Mouse (Mus musculus): ENCODE measurements around the gene H2al2a. TPM values are rescaled to one million over a fixed set of nuclear protein-coding genes. Genes with fewer than 3 reads are reported as not detected.

H2al2a gene
- polyA plus RNA-seq, 1 experiment from 2014 or later = not detected

Other genes with a start within 250 kb of the H2al2a start
- 9.4 and 10.0 TPM in 2 replicates for gene A930004D18Rik, start 40.8 kb upstream of the H2al2a start, polyA plus RNA-seq (2014; fragmentation: Nextera tagmentation; extraction: Ambion mirVana)
- 10.5 and 11.4 TPM in 2 replicates for gene Skida1, start 52.1 kb upstream of the H2al2a start, polyA plus RNA-seq (2014; fragmentation: Nextera tagmentation; extraction: Ambion mirVana)
- gene Mllt10, start 58.3 kb upstream of the H2al2a start, polyA plus RNA-seq (2014; fragmentation: Nextera tagmentation; extraction: Ambion mirVana) = 58.7 and 74.9 TPM in 2 replicates

Measured in kidney, embryonic 14.5 days (tissue).